8 mouse cellular contexts compared by ENCODE assay signal in genomic region chr6:122820799-122821650, GRCm38 (mm10). TPM values are rescaled to one million over a fixed set of nuclear protein-coding genes. Genes with fewer than 3 reads are reported as not detected.
DNase-seq lines count a peak whose midpoint lies in the region; ATAC-seq lines count a peak whose summit lies in the region.

No protein-coding gene starts in this region.

- H3K9ac ChIP-seq in embryonic facial prominence, embryonic 14.5 days (ENCODE audit: low read depth, low read length): peak overlapping the region; percentile 95
- peak overlapping the region; percentile 96 for H3K9ac ChIP-seq in stomach, embryonic 15.5 days

- peaks cover 2% of the 10 kb centered on the region; the same call in 1 of the 2 replicates for H3K36me3 ChIP-seq in erythroblast, embryonic 14.5 days (ENCODE audit: control insufficient read depth)
- no peaks in the 10 kb centered on the region for H3K36me3 ChIP-seq in embryonic facial prominence, embryonic 14.5 days (ENCODE audit: control insufficient read depth, insufficient read depth, low read length)
- no peaks in the 10 kb centered on the region for H3K36me3 ChIP-seq in stomach, embryonic 15.5 days

- peaks cover 29% of the 10 kb centered on the region for H3K27me3 ChIP-seq in erythroblast, embryonic 14.5 days (ENCODE audit: control insufficient read depth)
- H3K27me3 ChIP-seq in embryonic facial prominence, embryonic 14.5 days (replicated peaks; ENCODE audit: control insufficient read depth, insufficient read depth, low read length): no peaks in the 10 kb centered on the region
- no peaks in the 10 kb centered on the region for H3K27me3 ChIP-seq in stomach, embryonic 15.5 days (replicated peaks)

- no peaks in the 10 kb centered on the region; the same call in 1 of the 2 replicates for H3K9me3 ChIP-seq in erythroblast, embryonic 14.5 days (ENCODE audit: control insufficient read depth, low read length)
- no peaks in the 10 kb centered on the region for H3K9me3 ChIP-seq in embryonic facial prominence, embryonic 14.5 days (ENCODE audit: control insufficient read depth, low read length)
- no peaks in the 10 kb centered on the region for H3K9me3 ChIP-seq in stomach, embryonic 15.5 days

- H3K4me1 ChIP-seq in erythroblast, embryonic 14.5 days (ENCODE audit: control insufficient read depth): peaks cover 77% of the 10 kb centered on the region
- peaks cover 24% of the 10 kb centered on the region for H3K4me1 ChIP-seq in embryonic facial prominence, embryonic 14.5 days (ENCODE audit: control insufficient read depth, insufficient read depth, low read length)
- H3K4me1 ChIP-seq in stomach, embryonic 15.5 days: peaks cover 37% of the 10 kb centered on the region

- no peak for ATAC-seq in erythroblast, adult 5-6 weeks (replicated peaks; ENCODE audit: low FRiP score, poor library complexity, severe bottlenecking)
- no peak for ATAC-seq in embryonic facial prominence, embryonic 14.5 days (ENCODE audit: low read depth)
- no peak for ATAC-seq in stomach, embryonic 15.5 days (ENCODE audit: insufficient read depth, low FRiP score, low read depth)

- WGBS in embryonic facial prominence, embryonic 14.5 days: 29% methylated on average over 15 of the region's 15 CpGs
- WGBS in stomach, embryonic 15.5 days: 32% methylated on average over 15 of the region's 15 CpGs

- peak overlapping the region; percentile 71 for H3K4me3 ChIP-seq in erythroblast, embryonic 14.5 days (replicated peaks)
- peak overlapping the region; percentile 92 for H3K4me3 ChIP-seq in embryonic facial prominence, embryonic 14.5 days (ENCODE audit: low read depth, low read length)
- H3K4me3 ChIP-seq in stomach, embryonic 15.5 days (replicated peaks): peak overlapping the region; percentile 93

- peak overlapping the region; percentile 76 for H3K4me2 ChIP-seq in embryonic facial prominence, embryonic 14.5 days (ENCODE audit: low read depth, low read length)
- H3K4me2 ChIP-seq in stomach, embryonic 15.5 days: peak overlapping the region; percentile 87

- no peak overlapping the region for H3K27ac ChIP-seq in embryonic facial prominence, embryonic 14.5 days (replicated peaks; ENCODE audit: low read depth, low read length)
- no peak overlapping the region for H3K27ac ChIP-seq in stomach, embryonic 15.5 days

- DNase-seq in embryonic facial prominence, embryonic 14.5 days (ENCODE audit: low spot score): no peak
- DNase-seq in kidney, adult 11 months: peak; percentile 28
- peak; percentile 10 for DNase-seq in lung, postnatal 14 days
- no peak for DNase-seq in left cerebral cortex, adult 18-20 months (ENCODE audit: low spot score in 2 of 2)
- DNase-seq in cerebellum, adult 18-20 months: no peak

RNA-seq across cellular contexts. Expression of gene Foxj2, which starts 1.3 kb away (rescaled TPM):
- 0.56 and 0.83 TPM in 2 replicates for polyA plus RNA-seq in erythroblast, embryonic 14.5 days (2012)
- 1.3 and 11.5 TPM in 2 replicates for total RNA-seq in erythroblast, adult 5-6 weeks (2015; ENCODE audit: low replicate concordance)
- total RNA-seq in erythroblast, adult 5-6 weeks (2017; ENCODE audit: low replicate concordance): 0.70 and 4.4 TPM in 2 replicates
- 9.0 and 9.7 TPM in 2 replicates for polyA plus RNA-seq in embryonic facial prominence, embryonic 14.5 days (2014; fragmentation: Nextera tagmentation; extraction: Ambion mirVana)
- polyA plus RNA-seq in stomach, embryonic 15.5 days (2015; fragmentation: Nextera tagmentation; extraction: Ambion mirVana): 5.2 and 5.8 TPM in 2 replicates
- 10 to 100 TPM; 26.7 to 29.4 TPM for total RNA-seq in left cerebral cortex, adult 18-20 months (2021)

RNA-seq across cellular contexts. Expression of gene Slc2a3, which starts 19.6 kb away (rescaled TPM):
- polyA plus RNA-seq in erythroblast, embryonic 14.5 days (2012): 0.48 and 0.56 TPM in 2 replicates
- 7.5 and 15.7 TPM in 2 replicates for total RNA-seq in erythroblast, adult 5-6 weeks (2015; ENCODE audit: low replicate concordance)
- 19.1 and 19.4 TPM in 2 replicates for total RNA-seq in erythroblast, adult 5-6 weeks (2017; ENCODE audit: low replicate concordance)
- polyA plus RNA-seq in embryonic facial prominence, embryonic 14.5 days (2014; fragmentation: Nextera tagmentation; extraction: Ambion mirVana): 23.9 and 32.0 TPM in 2 replicates
- polyA plus RNA-seq in stomach, embryonic 15.5 days (2015; fragmentation: Nextera tagmentation; extraction: Ambion mirVana): 11.0 and 11.9 TPM in 2 replicates
- total RNA-seq in left cerebral cortex, adult 18-20 months (2021): 100 to 1,000 TPM; 120 to 139 TPM

RNA-seq across cellular contexts. Expression of gene C3ar1, which starts 34.9 kb away (rescaled TPM):
- polyA plus RNA-seq in erythroblast, embryonic 14.5 days (2012): not detected in 2 replicates
- total RNA-seq in erythroblast, adult 5-6 weeks (2015; ENCODE audit: low replicate concordance): 0.21 TPM in 1 of 2 replicates, not detected in the other
- 0.42 and 0.43 TPM in 2 replicates for total RNA-seq in erythroblast, adult 5-6 weeks (2017; ENCODE audit: low replicate concordance)
- 4.8 and 5.1 TPM in 2 replicates for polyA plus RNA-seq in embryonic facial prominence, embryonic 14.5 days (2014; fragmentation: Nextera tagmentation; extraction: Ambion mirVana)
- 2.6 and 3.3 TPM in 2 replicates for polyA plus RNA-seq in stomach, embryonic 15.5 days (2015; fragmentation: Nextera tagmentation; extraction: Ambion mirVana)
- under 1 TPM; 0.91 to 0.95 TPM for total RNA-seq in left cerebral cortex, adult 18-20 months (2021)

RNA-seq across cellular contexts. Expression of gene Necap1, which starts 53.2 kb away (rescaled TPM):
- polyA plus RNA-seq in erythroblast, embryonic 14.5 days (2012): 0.58 and 0.93 TPM in 2 replicates
- total RNA-seq in erythroblast, adult 5-6 weeks (2015; ENCODE audit: low replicate concordance): 6.9 and 15.0 TPM in 2 replicates
- 6.3 and 16.8 TPM in 2 replicates for total RNA-seq in erythroblast, adult 5-6 weeks (2017; ENCODE audit: low replicate concordance)
- polyA plus RNA-seq in embryonic facial prominence, embryonic 14.5 days (2014; fragmentation: Nextera tagmentation; extraction: Ambion mirVana): 58.8 and 60.4 TPM in 2 replicates
- polyA plus RNA-seq in stomach, embryonic 15.5 days (2015; fragmentation: Nextera tagmentation; extraction: Ambion mirVana): 54.0 and 59.4 TPM in 2 replicates
- total RNA-seq in left cerebral cortex, adult 18-20 months (2021): 100 to 1,000 TPM; 205 to 206 TPM

Comparison
In these comparisons a context has a peak if more than half of its experiments do, and no peak if none do; other contexts are left out.
1. DNase-seq: peak in kidney, adult 11 months (single experiment) and lung, postnatal 14 days (single experiment); none in embryonic facial prominence, embryonic 14.5 days (single experiment), left cerebral cortex, adult 18-20 months (0 of 2) and cerebellum, adult 18-20 months (0 of 2).
2. Peak in every context shown above with its lines, with median percentiles within 50 percentile points of each other: H3K4me3 ChIP-seq.